Mouse (Mus musculus): Measurements from ENCODE around the gene Aldh1a2. TPM values are rescaled to one million over a fixed set of nuclear protein-coding genes. Genes with fewer than 3 reads are reported as not detected.

Aldh1a2 gene
- polyA plus RNA-seq, 1 experiment from 2014 or later = 0.92 TPM

GRCm38 (mm10) chr9:71216036-71216995, 727 bp downstream of the Aldh1a2 start:
- Histone ChIP-seq H3K9me3 (replicated peaks) (no peaks in the 10 kb centered on the region), H3K4me1 (replicated peaks) (peaks cover 14% of the 10 kb centered on the region), H3K4me2 (peak overlapping the region; percentile 69), H3K36me3 (replicated peaks) (no peaks in the 10 kb centered on the region), H3K9ac (no peak overlapping the region), H3K27ac (replicated peaks) (no peak overlapping the region), H3K4me3 (replicated peaks) (peak overlapping the region; percentile 48), H3K27me3 (peaks cover 87% of the 10 kb centered on the region)
- 1% methylated on average over 57 of the region's 57 CpGs for WGBS (ENCODE audit: insufficient replicate concordance)
- no peak for ATAC-seq (ENCODE audit: insufficient read depth)

GRCm38 (mm10) chr9:71216996-71217792, 1.6 kb downstream of the Aldh1a2 start:
- H3K4me2 ChIP-seq = no peak overlapping the region
- H3K4me1 ChIP-seq (replicated peaks) = peaks cover 14% of the 10 kb centered on the region
- ATAC-seq (ENCODE audit: insufficient read depth) = no peak
- no peaks in the 10 kb centered on the region for H3K9me3 ChIP-seq (replicated peaks)
- peaks cover 88% of the 10 kb centered on the region for H3K27me3 ChIP-seq
- no peak overlapping the region for H3K4me3 ChIP-seq (replicated peaks)
- 5% methylated on average over 20 of the region's 20 CpGs for WGBS (ENCODE audit: insufficient replicate concordance)
- H3K9ac ChIP-seq = no peak overlapping the region
- no peak overlapping the region for H3K27ac ChIP-seq (replicated peaks)
- H3K36me3 ChIP-seq (replicated peaks) = no peaks in the 10 kb centered on the region

- Histone ChIP-seq H3K4me2 (no peak overlapping the region), H3K9me3 (replicated peaks) (no peaks in the 10 kb centered on the region), H3K27me3 (peaks cover 89% of the 10 kb centered on the region), H3K27ac (replicated peaks) (no peak overlapping the region), H3K9ac (no peak overlapping the region), H3K4me1 (replicated peaks) (peaks cover 14% of the 10 kb centered on the region), H3K36me3 (replicated peaks) (no peaks in the 10 kb centered on the region), H3K4me3 (replicated peaks) (no peak overlapping the region)
- WGBS (ENCODE audit: insufficient replicate concordance) = 21% methylated on average over 5 of the region's 5 CpGs
- no peak for ATAC-seq (ENCODE audit: insufficient read depth)
Observed at GRCm38 (mm10) chr9:71217793-71218095, 2.2 kb downstream of the Aldh1a2 start.

- 58% methylated on average over 4 of the region's 4 CpGs for WGBS (ENCODE audit: insufficient replicate concordance)
- Histone ChIP-seq H3K27ac (replicated peaks) (no peak overlapping the region), H3K9ac (no peak overlapping the region), H3K36me3 (replicated peaks) (no peaks in the 10 kb centered on the region), H3K4me1 (replicated peaks) (peaks cover 14% of the 10 kb centered on the region), H3K4me2 (no peak overlapping the region), H3K9me3 (replicated peaks) (no peaks in the 10 kb centered on the region), H3K27me3 (peaks cover 81% of the 10 kb centered on the region), H3K4me3 (replicated peaks) (no peak overlapping the region)
- no peak for ATAC-seq (ENCODE audit: insufficient read depth)
Observed at GRCm38 (mm10) chr9:71219161-71219560, 3.6 kb downstream of the Aldh1a2 start.

- Histone ChIP-seq H3K4me2 (no peak overlapping the region), H3K9ac (no peak overlapping the region), H3K4me1 (replicated peaks) (peaks cover 11% of the 10 kb centered on the region), H3K4me3 (replicated peaks) (no peak overlapping the region), H3K27ac (replicated peaks) (no peak overlapping the region), H3K27me3 (peaks cover 69% of the 10 kb centered on the region), H3K9me3 (replicated peaks) (no peaks in the 10 kb centered on the region), H3K36me3 (replicated peaks) (no peaks in the 10 kb centered on the region)
- no peak for ATAC-seq (ENCODE audit: insufficient read depth)
- 15% methylated on average over 2 of the region's 2 CpGs for WGBS (ENCODE audit: insufficient replicate concordance)
Observed at GRCm38 (mm10) chr9:71220401-71220800, 4.8 kb downstream of the Aldh1a2 start.

GRCm38 (mm10) chr9:71227226-71227970, 11.8 kb downstream of the Aldh1a2 start:
- H3K4me2 ChIP-seq = no peak overlapping the region
- no peak overlapping the region for H3K27ac ChIP-seq (replicated peaks)
- ATAC-seq (ENCODE audit: insufficient read depth) = no peak
- H3K36me3 ChIP-seq (replicated peaks) = no peaks in the 10 kb centered on the region
- H3K4me3 ChIP-seq (replicated peaks) = no peak overlapping the region
- peaks cover 54% of the 10 kb centered on the region for H3K27me3 ChIP-seq
- no peak overlapping the region for H3K9ac ChIP-seq
- WGBS (ENCODE audit: insufficient replicate concordance) = 39% methylated on average over 10 of the region's 10 CpGs
- no peaks in the 10 kb centered on the region for H3K4me1 ChIP-seq (replicated peaks)
- no peaks in the 10 kb centered on the region for H3K9me3 ChIP-seq (replicated peaks)

- no peak overlapping the region for H3K27ac ChIP-seq (replicated peaks)
- no peaks in the 10 kb centered on the region for H3K4me1 ChIP-seq (replicated peaks)
- peaks cover 46% of the 10 kb centered on the region for H3K27me3 ChIP-seq
- 14% methylated on average over 6 of the region's 6 CpGs for WGBS (ENCODE audit: insufficient replicate concordance)
- no peak overlapping the region for H3K4me3 ChIP-seq (replicated peaks)
- H3K4me2 ChIP-seq = no peak overlapping the region
- H3K36me3 ChIP-seq (replicated peaks) = no peaks in the 10 kb centered on the region
- no peak overlapping the region for H3K9ac ChIP-seq
- no peaks in the 10 kb centered on the region for H3K9me3 ChIP-seq (replicated peaks)
- no peak for ATAC-seq (ENCODE audit: insufficient read depth)
Observed at GRCm38 (mm10) chr9:71230011-71230410, 14.4 kb downstream of the Aldh1a2 start.

GRCm38 (mm10) chr9:71236540-71236939, 21.0 kb downstream of the Aldh1a2 start:
- Histone ChIP-seq H3K9me3 (replicated peaks) (no peaks in the 10 kb centered on the region), H3K4me1 (replicated peaks) (no peaks in the 10 kb centered on the region), H3K27me3 (peaks cover 7% of the 10 kb centered on the region), H3K27ac (replicated peaks) (no peak overlapping the region), H3K36me3 (replicated peaks) (no peaks in the 10 kb centered on the region), H3K4me3 (replicated peaks) (no peak overlapping the region), H3K9ac (no peak overlapping the region), H3K4me2 (no peak overlapping the region)
- WGBS (ENCODE audit: insufficient replicate concordance) = 74% methylated on average over 1 of the region's 1 CpGs
- ATAC-seq (ENCODE audit: insufficient read depth) = no peak

- Histone ChIP-seq H3K36me3 (replicated peaks) (no peaks in the 10 kb centered on the region), H3K9ac (no peak overlapping the region), H3K4me3 (replicated peaks) (no peak overlapping the region), H3K27ac (replicated peaks) (no peak overlapping the region), H3K4me2 (no peak overlapping the region), H3K4me1 (replicated peaks) (no peaks in the 10 kb centered on the region), H3K9me3 (replicated peaks) (no peaks in the 10 kb centered on the region), H3K27me3 (no peaks in the 10 kb centered on the region)
- no peak for ATAC-seq (ENCODE audit: insufficient read depth)
- WGBS (ENCODE audit: insufficient replicate concordance) = 48% methylated on average over 2 of the region's 2 CpGs
Observed at GRCm38 (mm10) chr9:71239926-71240325, 24.3 kb downstream of the Aldh1a2 start.

GRCm38 (mm10) chr9:71241515-71242411, 26.2 kb downstream of the Aldh1a2 start:
- H3K4me3 ChIP-seq (replicated peaks) = no peak overlapping the region
- no peak for ATAC-seq (ENCODE audit: insufficient read depth)
- H3K27ac ChIP-seq (replicated peaks) = no peak overlapping the region
- H3K36me3 ChIP-seq (replicated peaks) = no peaks in the 10 kb centered on the region
- whole genome bisulfite sequencing (ENCODE audit: insufficient replicate concordance) = 58% methylated on average over 10 of the region's 10 CpGs
- no peak overlapping the region for H3K9ac ChIP-seq
- H3K27me3 ChIP-seq = no peaks in the 10 kb centered on the region
- H3K4me1 ChIP-seq (replicated peaks) = no peaks in the 10 kb centered on the region
- no peaks in the 10 kb centered on the region for H3K9me3 ChIP-seq (replicated peaks)
- H3K4me2 ChIP-seq = no peak overlapping the region
